Mouse (Mus musculus) left cerebral cortex, postnatal 36 days (tissue): Measurements from ENCODE around the gene Slc25a38. TPM values are rescaled to one million over a fixed set of nuclear protein-coding genes. Genes with fewer than 3 reads are reported as not detected.
A peak's percentile ranks its signal among the peaks of the same experiment; 100 is the strongest.
"Not testable (repeated sequence)": the region's sequence is repeated elsewhere in the genome, so short reads cannot be mapped to it uniquely, and the experiment has no call there.

Experiments used
- DNase-seq, 2 experiments: peaks; one replicate each; pipeline ENCODE4 v3.0.0; 2021 to 2022; ENCODE audit warnings: low spot score in 2 of 2, mixed read lengths in 1 of 2
- intact Hi-C: fragments of 180-260 bp; cut with DNase I; formaldehyde crosslinking; loops from one replicate; pipeline ENCODE4 v1.15.1; 2025
- total RNA-seq, 2 experiments: library from RNA; stranded (reverse); gene quantifications; 2 replicates each; pipeline ENCODE4 v1.2.3; 2021

Slc25a38 gene
- total RNA-seq, 2 experiments from 2014 or later: 27.0 to 28.9 TPM

- intact Hi-C loops: no loop called here
- no peak for DNase-seq
These were observed 14.3 kb upstream of the Slc25a38 start for GRCm38 (mm10) chr9:120095886-120096285.

- intact Hi-C loops: loop anchor here (2.0 kb wide), 1 partner anchor 72 kb away; no protein-coding TSS in a partner anchor
- DNase-seq: peak; percentile 53 to 66
These were observed 11.5 kb upstream of the Slc25a38 start for GRCm38 (mm10) chr9:120098682-120099081.

- no peak for DNase-seq
- intact Hi-C loops: loop anchor here (2.0 kb wide), 1 partner anchor 73 kb away; no protein-coding TSS in a partner anchor
These were observed 10.9 kb upstream of the Slc25a38 start for GRCm38 (mm10) chr9:120099304-120099703.

- intact Hi-C loops: no loop called here
- DNase-seq: no peak
These were observed 9.0 kb upstream of the Slc25a38 start for GRCm38 (mm10) chr9:120101165-120101564.

GRCm38 (mm10) chr9:120108953-120109352 lies 1.2 kb upstream of the Slc25a38 start:
- DNase-seq, intact Hi-C loops: not testable (repeated sequence)

- DNase-seq: no peak
- intact Hi-C loops: no loop called here
These were observed 1.2 kb downstream of the Slc25a38 start for GRCm38 (mm10) chr9:120111156-120111945.

- no peak for DNase-seq
- intact Hi-C loops: no loop called here
These were observed 2.3 kb downstream of the Slc25a38 start for GRCm38 (mm10) chr9:120112472-120112871.

- intact Hi-C loops: no loop called here
These were observed 3.3 kb downstream of the Slc25a38 start for GRCm38 (mm10) chr9:120113456-120113855.

GRCm38 (mm10) chr9:120114051-120114788 lies 4.0 kb downstream of the Slc25a38 start:
- DNase-seq: no peak
- intact Hi-C loops: no loop called here

More at GRCm38 (mm10) chr9:120113456-120113855, 3.3 kb downstream of the Slc25a38 start:
- DNase-seq: no peak

GRCm38 (mm10) chr9:120114789-120115151 lies 4.6 kb downstream of the Slc25a38 start:
- intact Hi-C loops: no loop called here
- DNase-seq: no peak

- intact Hi-C loops: no loop called here
- no peak for DNase-seq
These were observed 5.4 kb downstream of the Slc25a38 start for GRCm38 (mm10) chr9:120115580-120115979.

GRCm38 (mm10) chr9:120116184-120116624 lies 6.0 kb downstream of the Slc25a38 start:
- no peak for DNase-seq
- intact Hi-C loops: no loop called here

- intact Hi-C loops: no loop called here
- DNase-seq: no peak
These were observed 8.0 kb downstream of the Slc25a38 start for GRCm38 (mm10) chr9:120118212-120118611.

GRCm38 (mm10) chr9:120120503-120120902 lies 10.3 kb downstream of the Slc25a38 start:
- intact Hi-C loops: no loop called here
- no peak for DNase-seq

- intact Hi-C loops: loop anchor here (5.0 kb wide), 1 partner anchor 365 kb away; the partner anchor contains the start of gene Eif1b
- DNase-seq: no peak
These were observed 16.7 kb downstream of the Slc25a38 start for GRCm38 (mm10) chr9:120126868-120127267.

- DNase-seq: peak; percentile 97 to 98
- intact Hi-C loops: loop anchor here (5.0 kb wide), 1 partner anchor 365 kb away; the partner anchor contains the start of gene Eif1b
These were observed 17.5 kb downstream of the Slc25a38 start, which contains the start of gene Rpsa for GRCm38 (mm10) chr9:120127538-120128251. Gene Rpsa (plus strand): TSS chr9:120127689.

GRCm38 (mm10) chr9:120129276-120129675 lies 19.1 kb downstream of the Slc25a38 start:
- intact Hi-C loops: loop anchor here (5.0 kb wide), 1 partner anchor 363 kb away; the partner anchor contains the start of gene Eif1b

GRCm38 (mm10) chr9:120131784-120132288 lies 21.7 kb downstream of the Slc25a38 start:
- intact Hi-C loops: no loop called here
- no peak for DNase-seq

More at GRCm38 (mm10) chr9:120129276-120129675, 19.1 kb downstream of the Slc25a38 start:
- no peak for DNase-seq

- intact Hi-C loops: no loop called here
- no peak for DNase-seq
These were observed 23.0 kb downstream of the Slc25a38 start for GRCm38 (mm10) chr9:120132980-120133754.
